Mouse (Mus musculus): ENCODE results near the gene Tmem190. TPM values are rescaled to one million over a fixed set of nuclear protein-coding genes. Genes with fewer than 3 reads are reported as not detected.

Gene Tmem190
- polyA plus RNA-seq, 1 experiment from 2014 or later = not detected

- Histone ChIP-seq H3K4me3 (ENCODE audit: low read length) (no peak overlapping the region), H3K27me3 (ENCODE audit: control insufficient read depth, insufficient read depth, low read length) (no peaks in the 10 kb centered on the region), H3K4me2 (replicated peaks; ENCODE audit: low read depth, low read length) (no peak overlapping the region), H3K9ac (ENCODE audit: low read depth, low read length) (no peak overlapping the region), H3K4me1 (ENCODE audit: control insufficient read depth, insufficient read depth, low read length) (no peaks in the 10 kb centered on the region), H3K36me3 (ENCODE audit: control insufficient read depth, insufficient read depth, low read length) (no peaks in the 10 kb centered on the region), H3K27ac (ENCODE audit: low read depth, low read length) (no peak overlapping the region), H3K9me3 (ENCODE audit: control insufficient read depth, low read length) (0 out of 2 replicates have a peak, but pooled peaks cover 3% of the 10 kb centered on the region)
- 50% methylated on average over 1 of the region's 1 CpGs for WGBS
- ATAC-seq (ENCODE audit: low FRiP score, low TSS enrichment) = no peak
These were observed 23.1 kb upstream of the Tmem190 start for GRCm38 (mm10) chr7:4759670-4760069.

- H3K36me3 ChIP-seq (ENCODE audit: control insufficient read depth, insufficient read depth, low read length) = no peaks in the 10 kb centered on the region
- no peaks in the 10 kb centered on the region for H3K4me1 ChIP-seq (ENCODE audit: control insufficient read depth, insufficient read depth, low read length)
- H3K9ac ChIP-seq (ENCODE audit: low read depth, low read length) = no peak overlapping the region
- ATAC-seq (ENCODE audit: low FRiP score, low TSS enrichment) = no peak
- no peaks in the 10 kb centered on the region for H3K27me3 ChIP-seq (ENCODE audit: control insufficient read depth, insufficient read depth, low read length)
- H3K27ac ChIP-seq (ENCODE audit: low read depth, low read length) = no peak overlapping the region
- no peak overlapping the region for H3K4me2 ChIP-seq (replicated peaks; ENCODE audit: low read depth, low read length)
- no peak overlapping the region for H3K4me3 ChIP-seq (ENCODE audit: low read length)
- WGBS = 20% methylated on average over 4 of the region's 4 CpGs
- H3K9me3 ChIP-seq (ENCODE audit: control insufficient read depth, low read length) = 0 out of 2 replicates have a peak, but pooled peaks cover 3% of the 10 kb centered on the region
These were observed 17.6 kb upstream of the Tmem190 start for GRCm38 (mm10) chr7:4764946-4765710.

- no peak within 1 kb of the TSS for H3K27ac ChIP-seq (ENCODE audit: low read depth, low read length)
- no peak for ATAC-seq (ENCODE audit: low FRiP score, low TSS enrichment)
- no peak within 1 kb of the TSS for H3K4me2 ChIP-seq (replicated peaks; ENCODE audit: low read depth, low read length)
- WGBS = 76% methylated on average over 4 of the region's 5 CpGs
- H3K4me3 ChIP-seq (ENCODE audit: low read length) = no peak within 1 kb of the TSS
- no peak within 1 kb of the TSS for H3K9ac ChIP-seq (ENCODE audit: low read depth, low read length)
- H3K27me3 ChIP-seq (ENCODE audit: control insufficient read depth, insufficient read depth, low read length) = peaks cover 8% of the 10 kb centered on the region
- no peaks in the 10 kb centered on the region for H3K9me3 ChIP-seq (ENCODE audit: control insufficient read depth, low read length)
- no peaks in the 10 kb centered on the region for H3K36me3 ChIP-seq (ENCODE audit: control insufficient read depth, insufficient read depth, low read length)
- H3K4me1 ChIP-seq (ENCODE audit: control insufficient read depth, insufficient read depth, low read length) = no peaks in the 10 kb centered on the region
These were observed 11.5 kb upstream of the Tmem190 start, which contains the start of gene Fam71e2 for GRCm38 (mm10) chr7:4771202-4771601. TSS of gene Fam71e2 (minus strand) at chr7:4771302.

GRCm38 (mm10) chr7:4776131-4776530, 6.6 kb upstream of the Tmem190 start:
- Histone ChIP-seq H3K27me3 (ENCODE audit: control insufficient read depth, insufficient read depth, low read length) (peaks cover 34% of the 10 kb centered on the region), H3K9ac (ENCODE audit: low read depth, low read length) (no peak overlapping the region), H3K36me3 (ENCODE audit: control insufficient read depth, insufficient read depth, low read length) (no peaks in the 10 kb centered on the region), H3K4me1 (ENCODE audit: control insufficient read depth, insufficient read depth, low read length) (peaks cover 18% of the 10 kb centered on the region; the same call in 1 of the 2 replicates), H3K9me3 (ENCODE audit: control insufficient read depth, low read length) (no peaks in the 10 kb centered on the region), H3K4me2 (replicated peaks; ENCODE audit: low read depth, low read length) (no peak overlapping the region), H3K27ac (ENCODE audit: low read depth, low read length) (no peak overlapping the region), H3K4me3 (ENCODE audit: low read length) (peak overlapping the region; percentile 32; the same call in 1 of the 2 replicates)
- 48% methylated on average over 10 of the region's 10 CpGs for WGBS
- no peak for ATAC-seq (ENCODE audit: low FRiP score, low TSS enrichment)

DNA sequence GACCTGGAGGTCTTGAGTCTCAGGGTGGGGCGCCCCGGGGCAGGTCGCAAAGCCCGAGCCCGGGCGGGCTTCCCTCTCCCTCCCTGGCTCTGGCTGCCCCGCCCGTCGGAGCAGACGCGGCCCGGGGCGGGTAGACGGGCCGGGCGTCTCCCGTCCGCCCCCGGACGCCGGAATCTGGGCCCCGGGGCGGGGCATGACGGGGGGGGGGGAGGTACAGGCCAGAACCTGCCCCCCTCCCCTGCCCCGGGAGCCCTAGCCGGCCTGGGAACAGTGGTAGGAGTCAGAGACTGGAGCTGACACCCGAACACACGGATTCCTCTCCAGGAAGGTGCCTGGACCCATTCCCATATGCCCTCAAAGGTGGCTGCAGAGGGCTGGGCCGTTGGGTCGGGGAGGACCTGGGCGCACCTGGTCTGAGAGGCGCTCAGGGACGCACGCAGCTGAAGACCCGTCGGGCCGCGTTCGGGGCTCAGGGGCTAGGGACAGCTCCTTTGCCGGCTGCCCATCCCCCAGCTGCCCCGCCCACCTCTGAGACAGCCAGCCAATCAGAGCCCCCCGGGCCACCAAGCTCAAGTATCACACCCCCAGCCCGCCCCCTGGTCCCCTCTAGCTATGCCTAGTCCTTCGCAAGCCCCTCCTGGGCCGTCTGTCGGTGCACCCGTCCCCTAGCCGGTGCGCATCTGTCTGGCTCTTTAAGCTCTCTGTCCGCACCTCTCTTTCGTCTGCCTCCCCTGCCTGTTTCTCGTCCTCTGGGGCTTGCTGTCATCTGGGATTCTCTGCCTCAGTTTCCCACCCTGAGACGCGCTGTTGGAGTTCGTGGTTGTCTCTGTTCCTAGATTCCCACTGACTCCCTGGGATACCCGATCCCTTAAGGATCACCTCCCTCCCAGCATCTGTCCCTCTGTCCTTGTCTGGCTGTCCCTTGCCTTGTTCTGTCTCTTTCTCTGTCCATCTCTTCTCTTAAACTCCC, 5.6 kb upstream of the Tmem190 start:
- ATAC-seq (ENCODE audit: low FRiP score, low TSS enrichment) = peak; percentile 81
- Histone ChIP-seq H3K27me3 (ENCODE audit: control insufficient read depth, insufficient read depth, low read length) (peaks cover 34% of the 10 kb centered on the region), H3K4me1 (ENCODE audit: control insufficient read depth, insufficient read depth, low read length) (peaks cover 23% of the 10 kb centered on the region; the same call in 1 of the 2 replicates), H3K36me3 (ENCODE audit: control insufficient read depth, insufficient read depth, low read length) (no peaks in the 10 kb centered on the region), H3K4me2 (replicated peaks; ENCODE audit: low read depth, low read length) (peak overlapping the region; percentile 47), H3K9ac (ENCODE audit: low read depth, low read length) (peak overlapping the region; percentile 28; the same call in 1 of the 2 replicates), H3K4me3 (ENCODE audit: low read length) (peak overlapping the region; percentile 32), H3K27ac (ENCODE audit: low read depth, low read length) (no peak overlapping the region), H3K9me3 (ENCODE audit: control insufficient read depth, low read length) (no peaks in the 10 kb centered on the region)
- 2% methylated on average over 31 of the region's 56 CpGs for WGBS

- Histone ChIP-seq H3K9me3 (ENCODE audit: control insufficient read depth, low read length) (no peaks in the 10 kb centered on the region), H3K9ac (ENCODE audit: low read depth, low read length) (no peak overlapping the region), H3K4me1 (ENCODE audit: control insufficient read depth, insufficient read depth, low read length) (peaks cover 23% of the 10 kb centered on the region; the same call in 1 of the 2 replicates), H3K4me3 (ENCODE audit: low read length) (no peak overlapping the region), H3K27ac (ENCODE audit: low read depth, low read length) (no peak overlapping the region), H3K27me3 (ENCODE audit: control insufficient read depth, insufficient read depth, low read length) (peaks cover 34% of the 10 kb centered on the region), H3K4me2 (replicated peaks; ENCODE audit: low read depth, low read length) (peak overlapping the region; percentile 47; the same call in 1 of the 2 replicates), H3K36me3 (ENCODE audit: control insufficient read depth, insufficient read depth, low read length) (no peaks in the 10 kb centered on the region)
- 5% methylated on average over 15 of the region's 20 CpGs for WGBS
- ATAC-seq (ENCODE audit: low FRiP score, low TSS enrichment) = no peak
These were observed 4.7 kb upstream of the Tmem190 start for GRCm38 (mm10) chr7:4777851-4778637.

- no peak for ATAC-seq (ENCODE audit: low FRiP score, low TSS enrichment)
- no peak overlapping the region for H3K27ac ChIP-seq (ENCODE audit: low read depth, low read length)
- peaks cover 23% of the 10 kb centered on the region; the same call in 1 of the 2 replicates for H3K4me1 ChIP-seq (ENCODE audit: control insufficient read depth, insufficient read depth, low read length)
- no peak overlapping the region for H3K4me2 ChIP-seq (replicated peaks; ENCODE audit: low read depth, low read length)
- H3K27me3 ChIP-seq (ENCODE audit: control insufficient read depth, insufficient read depth, low read length) = peaks cover 34% of the 10 kb centered on the region
- no peak overlapping the region for H3K4me3 ChIP-seq (ENCODE audit: low read length)
- no peak overlapping the region for H3K9ac ChIP-seq (ENCODE audit: low read depth, low read length)
- H3K9me3 ChIP-seq (ENCODE audit: control insufficient read depth, low read length) = no peaks in the 10 kb centered on the region
- WGBS = 29% methylated on average over 5 of the region's 5 CpGs
- no peaks in the 10 kb centered on the region for H3K36me3 ChIP-seq (ENCODE audit: control insufficient read depth, insufficient read depth, low read length)
These were observed 2.8 kb upstream of the Tmem190 start for GRCm38 (mm10) chr7:4779921-4780320.

GRCm38 (mm10) chr7:4782130-4782529, 607 bp upstream of the Tmem190 start:
- 37% methylated on average over 3 of the region's 3 CpGs for WGBS
- H3K36me3 ChIP-seq (ENCODE audit: control insufficient read depth, insufficient read depth, low read length) = no peaks in the 10 kb centered on the region
- H3K9ac ChIP-seq (ENCODE audit: low read depth, low read length) = no peak overlapping the region
- H3K27me3 ChIP-seq (ENCODE audit: control insufficient read depth, insufficient read depth, low read length) = peaks cover 17% of the 10 kb centered on the region
- no peak for ATAC-seq (ENCODE audit: low FRiP score, low TSS enrichment)
- H3K4me2 ChIP-seq (replicated peaks; ENCODE audit: low read depth, low read length) = no peak overlapping the region
- no peaks in the 10 kb centered on the region for H3K9me3 ChIP-seq (ENCODE audit: control insufficient read depth, low read length)
- H3K4me1 ChIP-seq (ENCODE audit: control insufficient read depth, insufficient read depth, low read length) = peaks cover 17% of the 10 kb centered on the region; the same call in 1 of the 2 replicates
- H3K27ac ChIP-seq (ENCODE audit: low read depth, low read length) = no peak overlapping the region
- H3K4me3 ChIP-seq (ENCODE audit: low read length) = no peak overlapping the region
